Mouse (Mus musculus) left cerebral cortex, postnatal 4 days (tissue): ENCODE measurements around the gene Nab2. TPM values are rescaled to one million over a fixed set of nuclear protein-coding genes. Genes with fewer than 3 reads are reported as not detected.

Experiments
- DNase-seq: peaks from one replicate; pipeline ENCODE4 v3.0.0-alpha.2; 2022
- intact Hi-C: fragments of 180-260 bp; cut with DNase I; formaldehyde crosslinking; loops from one replicate; pipeline ENCODE4 v1.15.1; 2025
- total RNA-seq, 2 experiments: library from RNA; stranded (reverse); gene quantifications; 2 replicates each; pipeline ENCODE4 v1.2.3; 2021

Gene Nab2
- total RNA-seq: 10 to 100 TPM; 21.5 to 21.9 TPM

DNA sequence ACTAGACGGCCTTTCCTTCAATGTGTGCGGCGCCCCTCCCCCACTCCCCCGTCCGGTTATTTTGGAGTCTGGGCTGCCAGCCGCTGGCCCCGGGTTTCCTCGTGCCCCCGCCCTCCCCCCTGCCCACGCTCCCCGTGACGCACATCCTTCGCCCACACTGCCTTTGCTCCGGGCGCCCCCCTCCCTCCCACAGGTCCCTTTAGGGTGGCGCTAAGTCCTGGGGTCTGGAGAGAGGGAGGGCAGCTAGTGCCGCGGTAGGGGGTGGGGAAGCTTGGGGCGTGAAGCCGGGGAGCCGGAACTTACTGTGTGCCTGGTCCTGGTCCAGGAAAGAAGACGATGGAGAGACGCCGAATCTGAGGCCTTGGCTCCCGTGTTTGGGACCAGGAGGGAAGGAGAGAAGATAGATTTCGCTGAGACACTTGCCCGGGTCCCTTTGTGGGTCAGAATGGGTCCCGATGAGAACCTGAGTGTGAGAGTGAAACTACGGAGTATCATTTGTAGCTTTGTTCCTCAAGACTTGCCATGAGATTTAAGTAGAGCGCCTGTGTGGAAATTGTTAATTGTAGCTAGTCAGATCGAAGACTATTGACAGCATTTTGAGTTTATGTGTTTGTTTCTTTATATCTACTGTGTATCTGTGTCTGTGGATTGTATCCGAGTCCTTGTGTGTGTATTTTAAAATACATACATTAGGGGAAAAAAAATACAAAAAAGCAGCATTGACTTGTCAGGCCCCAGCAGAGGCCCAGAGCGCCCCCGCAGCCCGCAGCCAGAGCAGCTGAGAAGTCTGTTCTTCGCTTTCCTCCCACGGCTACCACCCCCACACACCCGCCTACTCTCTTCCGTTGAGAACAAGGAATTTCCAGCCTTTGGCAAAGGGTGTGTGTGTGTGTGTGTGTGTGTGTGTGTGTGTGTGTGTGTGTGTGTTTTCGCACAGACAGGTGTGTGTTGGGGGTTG lies at the start of gene Nab2:
Nab2 (minus strand) TSS at position 476 of the 958 bp plus-strand sequence.
- peak; percentile 43 for DNase-seq
- intact Hi-C loops: no loop called here

DNA sequence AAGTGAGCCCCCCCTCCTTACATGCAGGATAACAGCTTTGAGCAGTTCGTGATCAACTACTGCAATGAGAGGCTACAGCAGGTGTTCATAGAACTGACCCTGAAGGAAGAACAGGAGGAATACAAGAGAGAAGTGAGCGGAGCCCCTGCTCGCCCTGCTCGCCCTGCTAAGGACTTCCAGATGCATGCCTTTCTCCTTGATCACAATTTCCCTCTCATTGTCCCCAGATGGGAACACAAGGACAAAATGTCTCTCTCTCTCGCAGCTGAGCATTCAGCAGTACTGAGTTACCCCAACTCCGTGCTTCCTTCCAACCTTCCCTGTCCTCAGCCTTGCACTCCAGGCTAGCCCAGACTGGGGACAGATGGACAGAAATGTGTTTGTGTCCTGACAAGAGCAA lies 44.4 kb upstream of the Nab2 start:
- DNase-seq: no peak
- intact Hi-C loops: no loop called here

DNA sequence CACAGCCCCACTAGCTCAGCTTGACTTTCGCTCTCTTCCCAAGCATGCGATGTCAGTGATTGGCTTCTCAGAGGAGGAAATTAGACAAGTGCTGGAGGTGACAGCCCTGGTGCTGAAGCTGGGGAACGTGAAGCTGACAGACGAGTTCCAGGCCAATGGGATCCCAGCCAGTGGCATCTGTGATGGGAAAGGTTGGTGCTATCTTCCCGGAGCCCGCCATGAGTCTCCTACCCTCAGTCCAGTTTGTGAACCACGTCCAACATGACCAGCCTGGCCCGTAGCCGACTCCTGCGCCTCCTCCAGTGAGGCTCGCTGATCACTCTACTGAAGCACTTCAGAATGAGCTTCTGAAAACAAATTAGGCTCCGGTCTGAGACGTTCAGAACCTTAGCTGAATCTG lies 42.0 kb upstream of the Nab2 start:
- peak; percentile 53 for DNase-seq
- intact Hi-C loops: no loop called here

DNA sequence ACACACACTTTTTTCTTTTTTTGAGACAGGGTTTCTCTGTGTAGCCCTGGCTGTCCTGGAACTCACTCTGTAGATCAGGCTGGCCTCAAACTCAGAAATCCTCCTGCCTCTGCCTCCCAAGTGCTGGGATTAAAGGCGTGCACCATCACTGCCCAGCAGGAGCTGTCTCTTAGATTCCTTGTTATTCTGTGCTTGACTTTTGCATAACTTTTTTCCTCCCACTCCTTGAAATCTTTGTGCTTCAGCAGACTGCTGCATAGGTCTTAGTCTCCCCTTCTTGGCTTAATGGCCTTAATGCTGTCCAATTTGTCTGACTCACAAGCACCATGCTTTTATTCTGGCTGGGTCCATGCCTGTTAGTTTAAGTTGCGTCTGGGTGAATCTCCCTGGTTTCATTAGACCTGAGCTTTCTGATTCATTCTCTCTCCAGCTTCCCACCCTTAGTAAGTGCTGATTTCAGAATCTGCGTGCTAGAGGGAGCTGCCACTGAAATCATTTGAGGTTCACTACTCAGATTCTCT lies 40.5 kb upstream of the Nab2 start:
- DNase-seq: no peak
- intact Hi-C loops: no loop called here

DNA sequence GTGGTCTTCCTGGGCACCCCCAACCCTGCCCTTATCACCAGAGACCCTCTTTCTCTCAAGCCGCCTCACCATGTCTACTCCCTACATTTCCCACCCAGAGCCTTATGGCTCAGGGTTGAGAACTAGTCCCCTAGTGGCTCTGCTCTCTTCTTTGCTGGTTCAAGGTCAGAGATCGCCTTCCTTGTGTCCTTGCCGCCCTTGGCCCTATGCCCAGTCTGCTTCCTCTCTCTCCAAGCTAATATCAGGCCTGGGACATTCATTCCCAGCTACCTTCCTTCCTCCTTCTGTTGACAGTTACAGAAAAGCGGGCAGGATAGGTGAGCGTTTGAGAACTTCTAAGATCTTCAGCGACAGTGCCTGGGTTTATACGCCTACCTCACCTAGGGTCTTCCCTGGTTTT lies 39.4 kb upstream of the Nab2 start:
- intact Hi-C loops: no loop called here
- DNase-seq: no peak

DNA sequence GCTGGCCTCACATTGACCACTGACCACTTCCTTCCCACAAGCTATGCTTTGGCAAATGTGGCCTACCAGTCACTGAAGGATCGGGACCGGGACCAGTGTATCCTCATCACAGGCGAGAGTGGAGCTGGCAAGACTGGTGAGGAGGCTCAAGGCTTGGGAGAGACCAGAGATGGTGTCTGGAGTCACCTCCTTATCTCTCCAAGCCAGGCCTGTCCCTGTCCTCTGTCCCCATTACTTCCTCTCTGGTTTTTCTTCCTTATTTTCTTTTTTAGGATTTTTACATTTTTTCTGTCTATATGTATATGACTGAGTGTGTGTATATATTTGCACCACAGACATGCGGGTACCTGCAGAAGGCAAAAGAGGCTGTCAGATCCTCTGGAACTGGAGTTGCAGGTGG lies 37.4 kb upstream of the Nab2 start:
- intact Hi-C loops: no loop called here
- no peak for DNase-seq

DNA sequence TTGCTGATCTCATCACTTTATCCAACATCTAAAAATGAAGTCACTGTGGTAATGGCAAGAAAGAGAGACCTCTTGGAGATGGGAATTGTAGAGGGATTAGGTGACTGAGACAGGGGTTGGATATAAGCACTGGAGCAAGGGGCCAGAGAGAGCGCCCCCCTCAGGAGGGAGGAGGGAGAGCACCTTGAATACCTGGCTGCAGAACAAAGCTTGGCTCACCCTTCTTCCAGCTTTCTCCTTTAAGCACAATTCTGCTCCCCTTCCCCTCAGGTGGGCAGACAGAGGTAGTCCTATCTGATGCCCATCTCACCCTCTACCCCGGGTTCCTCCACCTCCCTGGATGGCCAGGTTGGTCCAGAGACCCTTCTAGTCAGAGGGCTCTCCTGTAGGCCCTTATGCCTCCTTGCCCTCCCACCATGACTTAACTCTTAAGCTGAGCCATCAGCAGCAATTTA lies 36.4 kb upstream of the Nab2 start, which contains the start of gene Myo1a:
Myo1a (plus strand) TSS at position 405 of the 455 bp plus-strand sequence.
- intact Hi-C loops: no loop called here
- no peak for DNase-seq

DNA sequence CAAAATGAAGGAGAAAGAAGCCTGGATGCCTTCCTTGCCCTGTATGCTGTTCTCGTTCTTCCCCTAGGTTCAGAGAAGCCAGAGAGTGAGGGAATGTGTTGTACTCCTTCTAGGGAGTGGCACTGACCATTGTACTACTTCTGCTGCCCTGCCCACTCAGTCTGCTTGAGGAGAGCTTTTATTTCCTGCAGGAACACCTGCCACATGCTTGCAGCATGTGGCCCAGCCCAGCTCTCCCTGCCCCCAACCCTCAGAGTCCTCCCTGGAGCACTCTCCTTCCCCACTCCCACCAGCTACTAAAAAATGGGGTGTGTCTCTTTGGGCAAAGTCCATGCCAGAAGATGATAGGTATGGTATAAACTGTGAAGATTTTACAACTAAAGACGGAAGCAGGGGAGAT lies 35.9 kb upstream of the Nab2 start:
- no peak for DNase-seq
- intact Hi-C loops: no loop called here

DNA sequence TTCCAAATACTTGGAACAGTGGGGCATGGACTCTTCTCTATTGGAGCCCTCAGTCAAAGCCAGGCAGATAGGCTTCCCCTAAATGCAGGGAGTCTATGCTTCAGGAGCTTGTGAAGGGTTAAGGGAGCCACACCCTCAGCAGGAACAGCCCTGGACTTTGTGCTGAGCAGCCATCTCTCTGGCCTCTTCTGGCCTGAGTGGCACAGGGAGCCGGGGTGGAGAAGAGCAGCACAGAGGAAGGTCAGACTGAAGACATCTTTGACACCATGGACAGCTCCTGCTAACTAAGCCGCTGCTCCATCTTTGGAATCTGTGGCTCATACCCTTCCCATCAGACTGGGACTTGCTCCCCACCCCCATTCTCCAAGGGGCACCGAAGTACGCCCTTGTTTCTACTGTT lies 34.9 kb upstream of the Nab2 start:
- no peak for DNase-seq
- intact Hi-C loops: no loop called here

DNA sequence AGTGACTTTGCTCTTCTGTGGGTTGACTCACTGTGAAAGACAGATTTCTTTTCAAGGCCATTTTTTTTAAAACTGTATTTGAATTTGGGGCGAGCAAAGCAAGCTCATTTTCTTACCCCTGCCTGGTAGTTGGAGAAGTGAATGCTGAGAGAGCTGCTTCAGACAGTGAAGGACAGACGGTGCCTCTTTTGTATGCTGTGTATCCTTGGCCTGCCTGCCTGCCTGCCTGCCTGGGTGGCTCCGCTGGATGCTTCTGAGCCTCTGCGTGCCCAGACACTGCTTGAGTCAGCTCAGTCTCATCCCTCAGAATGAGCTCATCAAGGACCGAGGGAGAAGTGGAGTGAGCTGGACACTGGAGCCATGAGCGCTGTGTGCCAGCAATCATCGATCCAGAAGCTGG lies 30.6 kb upstream of the Nab2 start:
- no peak for DNase-seq
- intact Hi-C loops: no loop called here

DNA sequence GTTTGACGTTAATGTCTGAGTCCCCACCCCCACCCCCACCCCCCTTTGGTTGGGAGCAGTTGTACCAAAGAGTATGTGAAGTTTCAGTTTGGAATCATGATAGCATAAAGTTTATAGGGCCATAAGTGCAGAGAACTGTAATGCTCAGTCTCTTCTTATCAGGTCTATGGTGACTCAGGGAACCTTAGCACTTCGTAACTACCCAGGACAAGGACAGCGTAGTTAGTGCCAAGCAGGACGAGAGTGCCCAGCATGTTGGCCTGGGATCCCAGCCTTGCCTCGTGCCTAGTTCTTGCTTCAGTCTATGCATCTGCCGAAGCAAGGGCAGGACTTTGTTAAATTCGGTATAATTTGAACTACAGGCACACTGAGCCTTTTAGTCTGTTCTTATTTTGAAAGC lies 27.4 kb upstream of the Nab2 start:
- intact Hi-C loops: no loop called here
- no peak for DNase-seq

DNA sequence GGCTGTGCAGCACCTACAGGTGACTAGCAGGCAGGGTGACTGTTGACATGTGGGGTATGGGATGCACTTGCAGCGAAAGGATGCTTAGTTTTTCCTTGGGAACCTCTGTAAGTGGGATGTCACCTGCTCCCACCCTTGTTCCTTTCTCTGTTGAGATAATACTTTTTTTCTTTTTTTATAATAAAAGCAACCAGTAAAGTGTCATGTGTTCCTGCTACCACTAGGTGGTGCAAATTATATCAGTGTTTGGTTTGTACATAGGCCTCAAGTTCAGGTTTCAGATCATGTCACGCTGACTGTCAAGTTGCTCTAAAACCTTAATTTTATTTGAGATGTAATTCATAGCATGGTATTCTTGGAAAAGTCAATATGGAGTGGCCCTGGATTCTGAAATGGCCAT lies 26.3 kb upstream of the Nab2 start:
- intact Hi-C loops: loop anchor here (5.0 kb wide), 1 partner anchor 43 kb away; the partner anchor contains the start of gene Zbtb39

DNA sequence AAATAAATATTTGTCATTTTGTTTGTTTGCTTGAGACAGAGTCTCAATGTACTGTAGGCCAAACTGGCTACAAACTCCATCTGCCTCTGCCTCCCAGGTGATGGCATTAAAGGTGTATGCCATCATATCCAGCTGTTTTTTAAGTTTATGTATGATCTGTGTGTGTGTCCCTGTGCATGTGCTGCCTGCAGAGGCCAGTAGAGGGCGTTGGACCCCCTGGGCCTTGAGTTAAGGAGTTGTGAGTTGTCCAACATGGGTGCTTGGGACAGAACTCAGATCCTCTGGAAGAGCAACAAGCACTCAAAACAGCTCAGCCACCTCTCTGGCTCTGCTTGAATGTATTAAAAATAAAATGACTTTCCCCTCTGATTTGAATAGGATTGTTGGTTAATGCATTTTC lies 22.7 kb upstream of the Nab2 start:
- intact Hi-C loops: loop anchor here (5.0 kb wide), 1 partner anchor 46 kb away; the partner anchor contains the start of gene Zbtb39

More for the DNA sequence above, 26.3 kb upstream of the Nab2 start:
- DNase-seq: no peak

DNA sequence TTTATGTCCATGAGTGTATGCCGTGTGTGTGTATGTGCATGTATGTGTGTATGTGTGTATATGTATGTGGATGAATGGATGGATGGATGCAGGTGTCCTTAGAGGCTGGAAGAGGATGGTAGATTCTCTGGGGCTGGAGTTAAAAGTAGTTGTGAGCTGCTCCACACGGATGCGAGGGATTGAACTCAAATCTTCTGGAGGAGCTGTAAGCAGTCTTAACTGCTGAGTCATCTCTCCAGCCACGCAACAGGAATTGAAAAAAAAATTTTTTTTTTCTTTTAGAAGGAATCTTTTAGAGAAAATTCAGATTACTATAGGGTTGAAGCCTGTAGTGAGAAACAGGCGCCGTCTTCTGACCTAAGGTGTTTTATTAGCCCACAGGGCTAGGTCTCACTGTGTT lies 14.5 kb upstream of the Nab2 start:
- DNase-seq: no peak
- intact Hi-C loops: no loop called here

More for the DNA sequence above, 22.7 kb upstream of the Nab2 start:
- no peak for DNase-seq

DNA sequence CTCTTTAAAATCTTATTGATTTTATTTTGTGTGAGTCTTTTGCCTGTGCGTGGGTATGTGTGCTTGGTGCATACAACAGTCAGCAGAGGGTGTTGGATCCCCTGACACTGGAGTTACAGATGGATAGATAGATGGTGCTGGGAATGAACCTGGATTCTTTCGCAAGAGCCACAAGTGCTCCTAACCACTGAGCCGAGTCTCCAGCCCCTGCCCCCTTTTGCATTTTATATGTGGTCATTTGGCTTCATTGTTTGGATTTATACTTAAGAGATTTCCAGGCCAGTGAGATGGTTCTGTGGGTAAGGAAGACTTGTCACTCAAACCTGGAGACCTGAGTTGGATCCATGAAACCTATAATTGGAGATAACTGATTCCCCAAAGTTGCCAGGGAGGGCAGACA lies 11.5 kb upstream of the Nab2 start:
- intact Hi-C loops: loop anchor here (5.0 to 10.0 kb wide), 2 partner anchors 57 to 255 kb away; partner anchors contain the start of gene Zbtb39
- DNase-seq: no peak

DNA sequence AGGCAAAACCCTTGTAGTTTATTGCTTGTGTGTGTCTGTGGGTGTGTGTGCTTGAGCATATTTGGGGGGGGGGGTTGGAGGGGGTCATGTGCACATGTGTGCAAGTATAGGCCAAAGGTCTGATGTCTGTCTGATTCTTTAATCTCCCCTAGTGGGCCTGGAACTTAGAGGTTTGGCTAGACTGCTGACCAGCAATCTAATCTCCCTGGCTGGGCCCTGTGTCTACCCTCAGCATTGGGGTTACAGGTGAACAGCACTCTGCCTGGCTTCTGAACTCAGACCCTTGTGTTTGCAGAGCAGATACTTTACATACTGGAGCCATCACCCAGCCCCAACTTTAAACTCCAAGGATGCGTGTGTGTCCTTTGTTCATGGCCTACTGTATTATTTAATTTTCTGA lies 10.8 kb upstream of the Nab2 start:
- intact Hi-C loops: loop anchor here (5.0 to 10.0 kb wide), 2 partner anchors 58 to 256 kb away; partner anchors contain the start of gene Zbtb39
- DNase-seq: no peak

DNA sequence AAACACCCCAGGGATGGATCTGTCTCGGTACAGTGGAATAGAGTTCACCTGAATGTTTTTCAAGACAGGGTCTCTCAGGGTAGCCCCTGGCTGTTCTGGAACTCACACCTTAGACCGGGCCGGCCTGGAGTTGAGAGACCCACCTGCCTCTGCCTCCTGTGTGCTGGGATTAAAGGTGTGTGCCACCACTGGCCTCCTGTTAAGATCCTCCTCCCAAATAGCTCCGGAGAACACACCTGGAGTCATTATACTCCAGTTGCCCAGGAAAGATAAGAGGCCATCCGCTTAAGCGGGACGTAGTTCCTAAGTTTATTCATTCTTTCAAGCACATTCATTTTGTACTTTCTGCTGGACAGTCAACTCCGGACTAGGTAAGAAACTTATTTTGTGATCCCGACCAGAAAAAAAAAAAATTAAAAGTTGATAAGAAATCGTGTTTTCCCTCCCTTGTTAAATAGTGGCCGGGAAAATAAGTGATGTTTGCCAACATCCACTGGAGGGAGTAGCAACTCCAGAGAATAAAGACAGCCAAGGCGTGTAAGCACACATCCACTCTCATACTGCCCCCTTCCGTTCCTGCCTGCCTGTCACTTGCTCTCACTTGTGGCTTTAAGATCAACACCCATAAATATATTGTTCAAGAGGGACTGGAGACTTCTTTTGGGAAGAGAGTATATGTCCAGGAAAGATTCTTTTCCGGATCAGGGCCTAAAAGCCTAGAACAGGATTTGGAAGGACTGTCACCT lies 9.4 kb upstream of the Nab2 start:
- intact Hi-C loops: loop anchor here (5.0 to 10.0 kb wide), 2 partner anchors 60 to 257 kb away; partner anchors contain the start of gene Zbtb39
- peak; percentile 67 for DNase-seq

DNA sequence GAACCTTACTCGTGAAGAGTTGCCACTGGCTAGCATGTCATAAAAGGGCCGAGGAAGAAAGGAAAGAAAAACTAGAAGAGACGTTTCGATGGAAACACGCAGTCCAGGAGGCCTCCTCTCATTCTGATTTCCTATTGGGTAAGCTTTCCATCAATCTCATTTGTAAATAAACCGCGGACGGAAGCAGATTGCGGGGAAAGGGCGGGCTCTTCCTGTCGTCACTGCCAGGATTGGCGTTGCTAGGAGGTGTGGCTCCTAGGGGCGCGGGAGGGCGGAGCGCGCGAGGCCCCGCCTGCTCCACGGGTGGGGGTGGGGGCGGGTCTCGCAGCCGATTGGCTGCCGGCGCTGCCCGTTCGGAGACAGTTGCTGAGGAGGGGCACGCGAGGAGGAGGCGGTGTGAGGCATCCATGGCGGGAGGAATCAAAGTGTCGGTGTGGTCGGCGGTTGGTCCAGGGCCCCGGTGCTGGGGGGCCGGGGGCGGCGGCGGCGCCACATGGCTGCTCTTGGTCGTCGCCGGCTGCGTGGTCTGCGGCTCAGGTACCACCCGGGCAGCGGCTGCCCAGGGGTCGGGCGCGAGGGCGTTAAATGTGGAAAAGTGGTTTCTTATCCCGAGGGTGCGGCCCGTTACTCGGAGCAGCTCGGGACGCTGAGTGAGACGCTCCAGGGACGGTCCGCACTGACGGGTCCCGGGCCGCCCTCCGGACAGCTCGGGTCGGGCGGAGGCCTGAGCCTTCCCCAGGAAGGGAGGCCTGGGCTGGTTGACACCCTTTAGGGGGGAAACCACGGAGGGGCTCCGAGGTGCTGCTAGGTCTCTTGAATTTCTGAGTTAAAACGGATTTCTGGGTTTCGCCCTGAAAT lies 8.6 kb upstream of the Nab2 start:
- peak; percentile 97 for DNase-seq
- intact Hi-C loops: loop anchor here (5.0 to 10.0 kb wide), 2 partner anchors 60 to 258 kb away; partner anchors contain the start of gene Zbtb39

DNA sequence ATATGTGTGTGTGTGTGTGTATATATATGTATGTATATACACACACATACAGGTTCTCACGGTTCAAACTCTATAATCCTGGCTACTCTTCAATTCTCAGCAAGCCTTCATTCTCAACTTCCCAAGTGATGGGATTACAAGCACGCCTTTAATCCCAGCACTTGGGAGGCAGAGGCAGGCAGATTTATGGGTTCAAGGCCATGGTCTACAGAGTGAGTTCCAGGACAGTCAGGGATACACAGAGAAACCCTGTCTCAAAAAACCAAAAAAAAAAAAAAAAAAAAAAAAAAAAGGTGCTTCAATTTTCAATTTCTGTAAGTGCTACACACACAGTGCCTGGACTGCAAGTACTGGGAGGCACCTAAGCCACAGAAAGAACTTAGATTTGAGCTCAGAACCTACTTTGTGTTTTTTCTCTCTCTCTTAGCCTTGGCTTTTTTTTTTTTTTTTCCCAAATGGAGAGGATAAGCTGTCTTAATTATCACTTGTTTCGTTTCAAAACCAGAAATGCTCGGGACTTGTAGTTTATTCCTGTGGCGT lies 7.6 kb upstream of the Nab2 start:
- DNase-seq: no peak
- intact Hi-C loops: loop anchor here (5.0 to 10.0 kb wide), 2 partner anchors 61 to 259 kb away; partner anchors contain the start of gene Zbtb39
